Mouse (Mus musculus): ENCODE measurements around the gene Psen1. TPM values are rescaled to one million over a fixed set of nuclear protein-coding genes. Genes with fewer than 3 reads are reported as not detected.

The Psen1 gene
- polyA plus RNA-seq, 1 experiment from 2014 or later, result 70.0 TPM

DNA sequence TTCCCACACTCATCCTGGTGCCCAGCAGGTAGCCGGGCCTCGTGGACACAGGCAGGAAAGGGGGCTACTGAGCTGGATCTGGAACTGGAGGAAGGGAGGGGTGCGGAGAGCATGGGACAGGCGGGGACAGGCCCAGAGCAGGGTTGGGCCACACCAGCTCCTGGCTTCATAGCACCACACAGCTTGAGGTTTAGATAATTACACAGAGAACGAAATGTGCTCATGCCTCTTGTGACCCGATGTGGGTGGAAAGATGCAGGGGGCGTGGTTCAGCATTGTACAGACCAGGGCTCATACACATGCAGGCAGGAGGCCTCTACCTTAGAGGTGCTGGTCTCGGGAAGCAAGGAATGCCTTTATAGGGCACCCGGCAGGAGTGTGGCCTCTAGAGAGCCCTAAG lies 79.9 kb downstream of the Psen1 start:
- 61% methylated on average over 9 of the region's 9 CpGs for WGBS
- no peak overlapping the region for H3K4me3 ChIP-seq (ENCODE audit: low read length)
- no peaks in the 10 kb centered on the region for H3K36me3 ChIP-seq (ENCODE audit: insufficient read depth, low read length)
- H3K4me2 ChIP-seq (replicated peaks; ENCODE audit: low read depth, low read length), result 0 out of 2 replicates have a peak overlapping the region, but pooled peaks have one; percentile 1
- H3K27me3 ChIP-seq (ENCODE audit: insufficient read depth, low read length), result no peaks in the 10 kb centered on the region
- H3K27ac ChIP-seq (ENCODE audit: low read length), result peak overlapping the region; percentile 92
- ATAC-seq (ENCODE audit: low FRiP score, low TSS enrichment), result no peak
- no peak overlapping the region for H3K9ac ChIP-seq (replicated peaks; ENCODE audit: low read length)
- H3K4me1 ChIP-seq (ENCODE audit: insufficient read depth, low read length), result peaks cover 59% of the 10 kb centered on the region
- no peaks in the 10 kb centered on the region for H3K9me3 ChIP-seq (ENCODE audit: low read length)

DNA sequence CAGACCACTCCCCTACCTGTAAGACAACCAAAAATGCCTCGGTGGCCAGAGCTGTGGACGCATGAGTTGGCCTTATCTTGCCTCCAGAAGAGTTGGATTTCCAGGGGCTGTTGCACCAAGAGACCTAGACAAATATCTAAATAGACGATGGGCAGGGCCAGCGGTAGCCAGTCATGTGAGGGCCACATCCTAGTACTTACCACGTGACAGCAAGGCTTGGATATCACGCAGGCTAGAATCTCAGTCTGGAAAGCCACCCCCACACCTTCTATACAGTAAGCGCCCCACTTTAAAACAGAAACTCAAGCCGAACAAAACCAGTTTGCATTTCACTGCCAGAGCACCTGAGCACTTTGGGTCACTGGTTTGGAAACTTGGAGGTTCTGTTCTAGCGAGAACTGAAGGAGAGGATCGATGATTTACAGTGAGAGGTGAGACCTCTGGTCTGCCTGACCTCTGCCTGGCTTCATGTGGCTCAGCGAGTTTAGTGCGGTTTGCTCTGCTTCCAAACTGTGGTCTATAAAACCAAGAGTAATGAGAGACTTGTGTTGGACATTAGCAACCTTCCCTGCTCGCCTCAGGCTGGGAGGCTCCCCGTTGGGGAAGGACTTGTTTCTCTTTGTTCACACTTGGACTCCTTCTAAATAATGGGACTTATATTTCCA lies 80.4 kb downstream of the Psen1 start:
- H3K4me1 ChIP-seq (ENCODE audit: insufficient read depth, low read length), result peaks cover 53% of the 10 kb centered on the region
- H3K9me3 ChIP-seq (ENCODE audit: low read length), result no peaks in the 10 kb centered on the region
- peak; percentile 50 for ATAC-seq (ENCODE audit: low FRiP score, low TSS enrichment)
- no peak overlapping the region for H3K4me3 ChIP-seq (ENCODE audit: low read length)
- peak overlapping the region; percentile 92 for H3K27ac ChIP-seq (ENCODE audit: low read length)
- no peaks in the 10 kb centered on the region for H3K36me3 ChIP-seq (ENCODE audit: insufficient read depth, low read length)
- 0 out of 2 replicates have a peak overlapping the region, but pooled peaks have one; percentile 1 for H3K4me2 ChIP-seq (replicated peaks; ENCODE audit: low read depth, low read length)
- WGBS, result 21% methylated on average over 14 of the region's 14 CpGs
- H3K27me3 ChIP-seq (ENCODE audit: insufficient read depth, low read length), result no peaks in the 10 kb centered on the region
- no peak overlapping the region for H3K9ac ChIP-seq (replicated peaks; ENCODE audit: low read length)

DNA sequence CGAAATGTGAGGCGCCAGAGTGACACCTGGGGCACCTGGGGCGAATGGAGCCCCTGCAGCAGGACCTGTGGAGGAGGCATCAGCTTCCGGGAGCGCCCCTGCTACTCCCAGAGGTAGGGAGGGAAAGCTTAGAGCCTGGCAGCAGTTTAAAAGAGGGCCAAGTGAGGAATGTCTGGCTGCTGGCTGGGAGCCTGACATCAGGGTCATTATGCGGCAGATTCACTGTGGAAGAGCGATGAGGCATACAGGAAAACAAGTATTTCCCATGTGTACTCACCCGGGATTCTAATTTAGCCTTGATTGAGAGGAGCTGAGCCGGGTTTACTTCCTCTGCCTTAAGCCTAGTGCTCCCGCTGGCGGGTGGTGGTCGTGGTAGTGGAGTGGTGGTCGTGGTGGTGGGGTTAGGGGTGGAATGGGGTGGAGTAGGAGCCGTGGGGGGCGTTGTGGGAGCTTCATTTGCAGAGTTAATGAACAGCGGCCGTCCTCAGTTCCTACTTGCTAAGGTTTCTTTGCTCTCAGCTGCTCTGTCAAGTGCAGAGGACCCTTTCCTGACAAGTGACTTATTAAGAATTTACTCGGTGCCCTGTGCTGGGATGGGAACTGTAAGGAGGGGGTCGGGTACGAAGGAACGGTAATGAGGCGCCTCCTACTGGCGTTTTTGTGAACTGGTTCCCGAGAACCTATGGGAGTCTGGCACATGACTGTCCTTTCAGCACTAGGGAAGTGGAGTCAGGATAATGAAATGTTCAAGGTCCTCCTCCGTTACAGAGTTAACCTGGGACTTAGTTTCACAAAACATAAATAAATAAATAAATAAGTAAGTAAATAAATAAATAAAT lies 82.7 kb downstream of the Psen1 start:
- 3% methylated on average over 25 of the region's 25 CpGs for WGBS
- no peaks in the 10 kb centered on the region for H3K27me3 ChIP-seq (ENCODE audit: insufficient read depth, low read length)
- no peaks in the 10 kb centered on the region for H3K36me3 ChIP-seq (ENCODE audit: insufficient read depth, low read length)
- H3K9ac ChIP-seq (replicated peaks; ENCODE audit: low read length), result peak overlapping the region; percentile 63
- H3K27ac ChIP-seq (ENCODE audit: low read length), result peak overlapping the region; percentile 92
- H3K4me1 ChIP-seq (ENCODE audit: insufficient read depth, low read length), result peaks cover 37% of the 10 kb centered on the region
- ATAC-seq (ENCODE audit: low FRiP score, low TSS enrichment), result peak; percentile 79
- H3K4me2 ChIP-seq (replicated peaks; ENCODE audit: low read depth, low read length), result peak overlapping the region; percentile 59
- no peaks in the 10 kb centered on the region for H3K9me3 ChIP-seq (ENCODE audit: low read length)
- peak overlapping the region; percentile 31 for H3K4me3 ChIP-seq (ENCODE audit: low read length)

DNA sequence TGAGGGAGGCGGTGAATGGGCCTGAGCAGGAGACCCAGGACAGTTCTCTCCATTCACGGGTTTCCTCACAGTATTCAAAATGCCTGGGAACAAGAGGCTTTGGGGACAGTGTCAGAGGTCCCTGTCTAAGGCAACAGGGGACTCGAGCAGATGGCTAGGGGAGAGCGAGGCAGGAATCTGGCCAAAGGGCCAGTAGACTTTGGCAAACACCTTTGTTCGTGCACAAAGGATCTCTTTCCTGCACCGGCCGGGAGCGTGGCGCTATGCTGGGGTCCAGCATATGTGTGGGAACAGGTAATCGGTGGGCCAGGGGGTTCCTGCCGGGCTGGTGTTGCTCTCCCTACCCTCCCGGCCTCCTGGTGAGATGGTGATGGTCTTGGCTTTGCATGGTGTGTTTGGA lies 87.7 kb downstream of the Psen1 start:
- H3K9ac ChIP-seq (replicated peaks; ENCODE audit: low read length), result no peak overlapping the region
- H3K27me3 ChIP-seq (ENCODE audit: insufficient read depth, low read length), result no peaks in the 10 kb centered on the region
- no peak for ATAC-seq (ENCODE audit: low FRiP score, low TSS enrichment)
- no peaks in the 10 kb centered on the region for H3K36me3 ChIP-seq (ENCODE audit: insufficient read depth, low read length)
- no peaks in the 10 kb centered on the region for H3K9me3 ChIP-seq (ENCODE audit: low read length)
- 80% methylated on average over 12 of the region's 12 CpGs for WGBS
- H3K27ac ChIP-seq (ENCODE audit: low read length), result no peak overlapping the region
- no peak overlapping the region for H3K4me2 ChIP-seq (replicated peaks; ENCODE audit: low read depth, low read length)
- no peak overlapping the region for H3K4me3 ChIP-seq (ENCODE audit: low read length)
- peaks cover 6% of the 10 kb centered on the region for H3K4me1 ChIP-seq (ENCODE audit: insufficient read depth, low read length)

DNA sequence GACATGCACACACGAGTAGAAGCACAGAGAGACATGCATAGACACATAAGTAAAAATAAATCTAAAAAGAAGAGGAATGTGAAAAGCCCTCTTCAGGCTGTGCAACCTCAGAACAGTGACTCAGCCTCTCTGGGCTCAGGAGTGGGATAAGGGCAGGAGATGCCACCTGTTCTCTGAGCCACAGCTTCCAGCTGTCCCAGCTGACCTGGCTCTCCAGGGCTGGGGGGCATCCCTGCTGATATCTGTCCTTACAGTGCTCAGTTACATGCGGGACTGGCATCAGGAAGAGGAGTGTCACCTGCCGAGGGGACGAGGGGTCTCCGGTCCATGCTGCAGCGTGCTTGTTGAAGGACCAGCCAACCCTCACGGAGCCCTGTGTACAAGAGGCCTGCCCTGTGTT lies 88.8 kb downstream of the Psen1 start:
- H3K4me1 ChIP-seq (ENCODE audit: insufficient read depth, low read length), result 0 out of 2 replicates have a peak, but pooled peaks cover 1% of the 10 kb centered on the region
- H3K4me3 ChIP-seq (ENCODE audit: low read length), result no peak overlapping the region
- no peak overlapping the region for H3K4me2 ChIP-seq (replicated peaks; ENCODE audit: low read depth, low read length)
- no peak for ATAC-seq (ENCODE audit: low FRiP score, low TSS enrichment)
- no peaks in the 10 kb centered on the region for H3K9me3 ChIP-seq (ENCODE audit: low read length)
- no peak overlapping the region for H3K27ac ChIP-seq (ENCODE audit: low read length)
- H3K36me3 ChIP-seq (ENCODE audit: insufficient read depth, low read length), result no peaks in the 10 kb centered on the region
- H3K9ac ChIP-seq (replicated peaks; ENCODE audit: low read length), result no peak overlapping the region
- 89% methylated on average over 7 of the region's 7 CpGs for WGBS
- no peaks in the 10 kb centered on the region for H3K27me3 ChIP-seq (ENCODE audit: insufficient read depth, low read length)

DNA sequence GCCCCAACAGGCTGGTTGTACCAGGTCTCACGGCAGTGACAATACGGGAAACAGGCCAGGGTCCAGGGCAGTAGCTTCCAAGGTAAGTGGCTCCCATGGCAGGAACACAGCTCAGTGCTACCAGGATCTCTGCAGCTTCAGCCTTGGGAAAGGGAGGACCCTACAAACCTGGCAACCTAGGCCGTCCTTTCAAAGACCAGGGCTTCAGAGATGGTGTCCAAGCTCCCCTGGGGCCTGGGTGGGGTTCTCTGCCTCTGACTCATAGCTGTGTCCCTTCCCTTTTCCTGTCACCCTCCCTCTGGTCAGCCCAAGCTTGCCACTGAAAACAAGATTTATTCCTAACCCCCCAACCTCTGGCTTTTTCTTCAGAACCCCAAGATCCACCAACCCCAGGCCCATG lies 92.2 kb downstream of the Psen1 start:
- no peak overlapping the region for H3K4me3 ChIP-seq (ENCODE audit: low read length)
- no peaks in the 10 kb centered on the region for H3K9me3 ChIP-seq (ENCODE audit: low read length)
- no peaks in the 10 kb centered on the region for H3K4me1 ChIP-seq (ENCODE audit: insufficient read depth, low read length)
- no peak overlapping the region for H3K4me2 ChIP-seq (replicated peaks; ENCODE audit: low read depth, low read length)
- H3K27me3 ChIP-seq (ENCODE audit: insufficient read depth, low read length), result no peaks in the 10 kb centered on the region
- H3K27ac ChIP-seq (ENCODE audit: low read length), result no peak overlapping the region
- ATAC-seq (ENCODE audit: low FRiP score, low TSS enrichment), result no peak
- H3K9ac ChIP-seq (replicated peaks; ENCODE audit: low read length), result no peak overlapping the region
- 80% methylated on average over 3 of the region's 3 CpGs for WGBS
- no peaks in the 10 kb centered on the region for H3K36me3 ChIP-seq (ENCODE audit: insufficient read depth, low read length)

DNA sequence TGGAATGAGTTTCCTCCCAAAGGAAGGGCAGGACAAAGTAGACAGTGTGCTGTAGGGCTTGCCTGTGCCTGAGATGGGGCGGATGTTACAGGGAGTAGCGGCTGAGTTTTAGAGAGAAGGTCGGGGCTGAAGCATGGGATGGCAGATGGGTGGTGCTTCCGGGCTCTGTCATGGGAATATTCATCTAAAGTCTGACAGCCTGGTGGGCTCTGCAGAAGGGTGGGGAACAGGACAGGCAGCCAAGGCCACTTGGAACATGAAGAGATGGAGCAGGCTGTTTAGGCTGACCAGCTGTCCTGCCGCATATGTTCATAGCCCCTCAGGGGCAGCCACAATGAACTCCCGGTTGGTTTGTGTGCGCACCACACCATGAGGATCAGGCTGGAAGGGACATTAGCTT lies 93.3 kb downstream of the Psen1 start:
- ATAC-seq (ENCODE audit: low FRiP score, low TSS enrichment), result no peak
- Histone ChIP-seq H3K9ac (replicated peaks; ENCODE audit: low read length) (no peak overlapping the region), H3K4me1 (ENCODE audit: insufficient read depth, low read length) (no peaks in the 10 kb centered on the region), H3K9me3 (ENCODE audit: low read length) (no peaks in the 10 kb centered on the region), H3K4me3 (ENCODE audit: low read length) (no peak overlapping the region), H3K36me3 (ENCODE audit: insufficient read depth, low read length) (no peaks in the 10 kb centered on the region), H3K4me2 (replicated peaks; ENCODE audit: low read depth, low read length) (no peak overlapping the region), H3K27ac (ENCODE audit: low read length) (no peak overlapping the region), H3K27me3 (ENCODE audit: insufficient read depth, low read length) (no peaks in the 10 kb centered on the region)
- WGBS, result 64% methylated on average over 7 of the region's 7 CpGs

DNA sequence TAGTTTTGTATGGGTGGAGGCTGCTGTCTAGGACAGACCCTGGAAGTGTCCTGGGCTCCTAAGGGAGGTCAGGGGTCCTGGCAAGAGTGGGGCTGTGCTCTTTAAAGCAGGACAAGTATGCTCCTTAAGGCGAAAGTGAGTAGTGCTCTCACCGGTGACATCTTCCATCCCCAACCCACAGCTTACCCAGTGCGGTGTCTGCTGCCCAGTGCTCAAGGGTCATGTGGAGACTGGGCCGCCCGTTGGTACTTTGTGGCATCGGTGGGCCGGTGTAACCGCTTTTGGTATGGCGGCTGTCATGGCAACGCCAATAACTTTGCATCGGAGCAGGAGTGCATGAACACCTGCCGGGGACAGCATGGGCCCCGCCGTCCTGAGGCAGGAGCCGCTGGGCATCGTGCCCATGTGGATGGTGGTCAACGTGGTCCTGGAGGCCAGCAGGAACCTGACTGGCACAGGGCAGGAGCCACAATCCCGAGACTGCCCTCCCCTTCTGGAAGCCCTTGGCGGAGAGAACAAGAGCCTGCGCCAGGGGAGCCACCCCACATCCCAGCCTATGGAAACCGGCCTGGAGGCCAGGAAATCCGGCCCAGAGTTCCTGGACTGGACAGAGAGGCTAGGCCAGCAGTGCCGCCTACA lies 93.8 kb downstream of the Psen1 start:
- 83% methylated on average over 23 of the region's 23 CpGs for WGBS
- ATAC-seq (ENCODE audit: low FRiP score, low TSS enrichment), result no peak

DNA sequence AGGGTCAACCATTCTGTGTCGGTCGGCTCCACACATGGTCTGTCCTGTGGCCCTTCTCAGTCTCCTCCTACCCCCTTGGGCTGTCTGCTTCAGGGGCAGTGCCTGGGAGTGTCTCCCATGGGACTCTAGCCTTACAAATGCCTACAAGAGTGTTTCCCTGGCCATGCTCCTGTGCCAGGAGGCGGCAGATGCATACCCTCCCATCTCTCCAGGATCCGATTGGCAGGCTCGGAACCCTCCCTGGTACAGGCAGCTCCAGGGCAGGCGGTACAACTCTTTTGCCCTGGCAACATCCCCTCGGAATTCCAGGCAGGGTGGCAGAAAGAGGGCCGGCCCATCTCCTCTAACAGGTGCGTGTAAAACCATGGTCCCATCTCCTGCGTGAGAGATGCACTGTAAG lies 94.7 kb downstream of the Psen1 start:
- Histone ChIP-seq H3K27me3 (ENCODE audit: insufficient read depth, low read length) (no peaks in the 10 kb centered on the region), H3K9me3 (ENCODE audit: low read length) (no peaks in the 10 kb centered on the region), H3K4me1 (ENCODE audit: insufficient read depth, low read length) (no peaks in the 10 kb centered on the region), H3K36me3 (ENCODE audit: insufficient read depth, low read length) (no peaks in the 10 kb centered on the region), H3K4me3 (ENCODE audit: low read length) (no peak overlapping the region), H3K27ac (ENCODE audit: low read length) (no peak overlapping the region), H3K9ac (replicated peaks; ENCODE audit: low read length) (no peak overlapping the region), H3K4me2 (replicated peaks; ENCODE audit: low read depth, low read length) (no peak overlapping the region)
- ATAC-seq (ENCODE audit: low FRiP score, low TSS enrichment), result no peak
- 88% methylated on average over 10 of the region's 10 CpGs for WGBS

More for the DNA sequence above, 93.8 kb downstream of the Psen1 start:
- Histone ChIP-seq H3K4me2 (replicated peaks; ENCODE audit: low read depth, low read length) (no peak overlapping the region), H3K27ac (ENCODE audit: low read length) (no peak overlapping the region), H3K9ac (replicated peaks; ENCODE audit: low read length) (no peak overlapping the region), H3K27me3 (ENCODE audit: insufficient read depth, low read length) (no peaks in the 10 kb centered on the region), H3K9me3 (ENCODE audit: low read length) (no peaks in the 10 kb centered on the region), H3K4me1 (ENCODE audit: insufficient read depth, low read length) (no peaks in the 10 kb centered on the region), H3K36me3 (ENCODE audit: insufficient read depth, low read length) (no peaks in the 10 kb centered on the region), H3K4me3 (ENCODE audit: low read length) (no peak overlapping the region)

Data from kidney, embryonic 16.5 days (tissue).